Mouse (Mus musculus): Measurements from ENCODE around the gene Islr2.
A peak's percentile ranks its signal among the peaks of the same experiment; 100 is the strongest.

DNA sequence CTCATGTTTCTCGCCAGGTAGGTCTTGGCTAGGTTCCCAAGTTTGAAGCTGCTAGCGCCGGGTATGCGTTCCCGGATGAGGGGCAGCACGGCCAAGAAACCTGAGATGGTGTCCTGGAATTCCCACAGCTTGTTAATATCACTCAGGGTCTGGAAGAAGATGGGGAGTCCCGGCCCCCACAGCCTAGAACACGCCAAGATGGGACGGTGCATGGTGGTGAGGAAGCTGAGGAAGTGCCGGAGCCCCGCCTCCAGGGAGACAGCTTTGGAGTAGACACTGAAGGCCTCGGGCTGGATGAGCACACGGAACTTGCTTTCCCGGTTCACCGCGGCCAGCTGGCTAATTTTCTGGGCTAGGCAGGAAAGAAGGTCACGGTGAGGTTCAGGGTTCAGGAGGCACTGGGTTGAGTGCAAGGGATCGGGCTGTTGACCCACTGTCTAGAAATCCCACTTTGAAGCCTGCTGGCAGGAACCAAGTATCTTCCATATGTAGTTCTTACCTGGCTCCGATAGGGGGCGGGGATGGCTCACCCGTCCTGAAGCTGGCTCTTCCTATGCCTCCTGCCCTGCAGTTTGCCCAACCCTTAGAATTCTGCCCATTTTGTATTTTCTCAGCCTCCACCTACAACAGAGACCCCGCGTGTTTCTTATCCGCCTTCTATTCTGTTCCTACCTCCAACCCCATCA is 16.2 kb upstream of the Islr2 start:
- TF ChIP-seq EP300 (IDR thresholded peaks at IDR 0.05; ENCODE audit: low read depth), result no peak
- TF ChIP-seq CTCF (IDR thresholded peaks at IDR 0.05; ENCODE audit: low read depth), result peak; percentile 86
